19 mouse cellular contexts compared by ENCODE assay signal in the genomic region with DNA sequence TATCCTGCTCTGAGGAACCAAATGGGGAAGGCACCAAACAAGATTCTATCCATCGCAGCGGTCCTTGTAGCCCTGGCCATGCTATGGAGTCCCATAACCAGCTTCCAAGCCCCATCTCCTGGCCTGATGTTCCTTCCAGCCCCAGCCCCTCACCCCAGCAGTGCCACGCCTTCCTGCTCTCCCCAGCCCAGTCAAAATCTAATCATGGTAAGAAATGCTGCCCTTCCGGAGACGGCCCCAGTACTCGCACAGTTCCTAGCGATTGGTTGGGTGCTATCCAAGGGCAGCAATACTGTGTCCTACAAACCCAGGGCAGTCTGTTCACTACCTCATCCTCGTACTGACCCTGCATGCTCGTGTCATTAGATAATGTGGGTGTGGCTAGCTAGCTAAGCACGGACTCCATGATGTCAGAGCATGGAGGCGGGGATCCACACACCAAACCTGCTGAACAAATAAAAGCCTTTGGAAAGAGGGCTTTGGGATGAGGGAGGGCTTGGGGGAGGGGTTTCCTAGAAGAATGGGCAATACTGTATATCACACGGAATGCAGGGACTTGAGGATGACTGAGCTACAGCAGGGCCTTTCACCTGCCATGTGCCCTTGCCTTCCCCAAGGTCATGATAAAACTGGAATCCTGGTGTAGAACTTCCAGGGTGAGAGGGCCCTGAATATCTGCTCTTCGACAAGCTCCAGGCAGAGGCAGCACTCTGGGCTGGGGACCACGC.
DNase-seq lines count a peak whose midpoint lies in the region; ATAC-seq and TF ChIP-seq lines count a peak whose summit lies in the region.
"Had no signal": no experiment of that assay in that cellular context is flagged by ENCODE, and none has a peak within 500 bp of the region (broad histone marks: within the 10 kb centered on the region; RNA-seq: fewer than 3 reads in every experiment).

No protein-coding gene starts in this region.

- intact Hi-C loops in heart, postnatal 10 days (cut with DNase I), result no loop called here

- H3K9me3 ChIP-seq in forebrain, embryonic 10.5 days, result no peaks in the 10 kb centered on the region
- H3K9me3 ChIP-seq in forebrain, embryonic 16.5 days (ENCODE audit: control insufficient read depth, low read length), result no peaks in the 10 kb centered on the region
- no peaks in the 10 kb centered on the region for H3K9me3 ChIP-seq in lung, postnatal 0 days (ENCODE audit: low read length)
- H3K9me3 ChIP-seq in stomach, embryonic 15.5 days, result no peaks in the 10 kb centered on the region
- no peaks in the 10 kb centered on the region for H3K9me3 ChIP-seq in midbrain, embryonic 13.5 days
- H3K9me3 ChIP-seq: G1E; hindbrain, embryonic 15.5 days; midbrain, embryonic 12.5 days; neural tube, embryonic 13.5 days had no signal

- 79% methylated on average over 14 of the region's 14 CpGs for WGBS in forebrain, embryonic 10.5 days
- 64% methylated on average over 14 of the region's 14 CpGs for WGBS in forebrain, embryonic 16.5 days
- WGBS in lung, postnatal 0 days, result 55% methylated on average over 14 of the region's 14 CpGs
- 59% methylated on average over 14 of the region's 14 CpGs for WGBS in stomach, embryonic 15.5 days
- WGBS in midbrain, embryonic 13.5 days, result 87% methylated on average over 14 of the region's 14 CpGs

- no peak for DNase-seq in forebrain, embryonic 10.5 days (ENCODE audit: extremely low spot score, low spot score)
- no peak for DNase-seq in lung, postnatal 0 days (ENCODE audit: low spot score)
- no peak for DNase-seq in lung, adult 18-20 months
- DNase-seq in heart, postnatal 10 days, result peak; percentile 36 to 56
- DNase-seq in urinary bladder, postnatal 14 days (ENCODE audit: low spot score), result no peak
- DNase-seq: adrenal gland, postnatal 14 days; B cell, adult 2 months; gastrocnemius, postnatal 36 days; kidney, postnatal 10 days; layer of hippocampus, postnatal 36 days; right cerebral cortex, adult 18-20 months had no signal

- no peak overlapping the region for H3K4me2 ChIP-seq in forebrain, embryonic 16.5 days (ENCODE audit: low read length)
- no peak overlapping the region for H3K4me2 ChIP-seq in lung, postnatal 0 days (replicated peaks; ENCODE audit: low read depth, low read length)
- H3K4me2 ChIP-seq in stomach, embryonic 15.5 days, result no peak overlapping the region
- H3K4me2 ChIP-seq in midbrain, embryonic 13.5 days (replicated peaks), result no peak overlapping the region
- H3K4me2 ChIP-seq: hindbrain, embryonic 15.5 days; midbrain, embryonic 12.5 days; neural tube, embryonic 13.5 days had no signal

- ATAC-seq in forebrain, embryonic 16.5 days, result no peak
- ATAC-seq in lung, postnatal 0 days, result peak; percentile 26; the same call in 1 of the 2 replicates
- peak; percentile 60 for ATAC-seq in stomach, embryonic 15.5 days (ENCODE audit: insufficient read depth, low FRiP score, low read depth)
- ATAC-seq in midbrain, embryonic 13.5 days, result no peak

- no peaks in the 10 kb centered on the region for H3K36me3 ChIP-seq in forebrain, embryonic 10.5 days (replicated peaks)
- no peaks in the 10 kb centered on the region for H3K36me3 ChIP-seq in forebrain, embryonic 16.5 days (ENCODE audit: control insufficient read depth, insufficient read depth)
- H3K36me3 ChIP-seq in lung, postnatal 0 days (ENCODE audit: insufficient read depth, low read length), result no peaks in the 10 kb centered on the region
- H3K36me3 ChIP-seq in stomach, embryonic 15.5 days, result no peaks in the 10 kb centered on the region
- H3K36me3 ChIP-seq in midbrain, embryonic 13.5 days, result no peaks in the 10 kb centered on the region
- H3K36me3 ChIP-seq: G1E; hindbrain, embryonic 15.5 days; midbrain, embryonic 12.5 days; neural tube, embryonic 13.5 days had no signal

- TF ChIP-seq CTCF in lung, postnatal 0 days (IDR thresholded peaks at IDR 0.05), result no peak

- H3K9ac ChIP-seq in forebrain, embryonic 16.5 days (replicated peaks; ENCODE audit: low read depth, low read length), result no peak overlapping the region
- H3K9ac ChIP-seq in lung, postnatal 0 days (replicated peaks; ENCODE audit: low read depth), result no peak overlapping the region
- H3K9ac ChIP-seq in stomach, embryonic 15.5 days, result no peak overlapping the region
- H3K9ac ChIP-seq in midbrain, embryonic 13.5 days (replicated peaks), result no peak overlapping the region
- H3K9ac ChIP-seq: hindbrain, embryonic 15.5 days; liver, embryonic 14.5 days; midbrain, embryonic 12.5 days; neural tube, embryonic 13.5 days had no signal

- H3K4me3 ChIP-seq in forebrain, embryonic 10.5 days, result no peak overlapping the region
- no peak overlapping the region for H3K4me3 ChIP-seq in forebrain, embryonic 16.5 days (replicated peaks; ENCODE audit: low read length)
- H3K4me3 ChIP-seq in lung, postnatal 0 days (ENCODE audit: low read depth, low read length), result no peak overlapping the region
- H3K4me3 ChIP-seq in stomach, embryonic 15.5 days (replicated peaks), result no peak overlapping the region
- H3K4me3 ChIP-seq in midbrain, embryonic 13.5 days (replicated peaks), result no peak overlapping the region
- H3K4me3 ChIP-seq: hindbrain, embryonic 15.5 days; midbrain, embryonic 12.5 days; neural tube, embryonic 13.5 days had no signal

- 0 out of 2 replicates have a peak overlapping the region, but pooled peaks have one; percentile 22 for H3K27ac ChIP-seq in forebrain, embryonic 10.5 days
- H3K27ac ChIP-seq in forebrain, embryonic 16.5 days (ENCODE audit: low read length), result no peak overlapping the region
- H3K27ac ChIP-seq in lung, postnatal 0 days (ENCODE audit: low read length), result no peak overlapping the region
- no peak overlapping the region for H3K27ac ChIP-seq in stomach, embryonic 15.5 days
- no peak overlapping the region for H3K27ac ChIP-seq in midbrain, embryonic 13.5 days
- H3K27ac ChIP-seq: hindbrain, embryonic 15.5 days; liver, embryonic 14.5 days; midbrain, embryonic 12.5 days; neural tube, embryonic 13.5 days had no signal

- peaks cover 6% of the 10 kb centered on the region; the same call in 1 of the 2 replicates for H3K27me3 ChIP-seq in forebrain, embryonic 10.5 days (ENCODE audit: poor library complexity, severe bottlenecking)
- H3K27me3 ChIP-seq in forebrain, embryonic 16.5 days (replicated peaks; ENCODE audit: control insufficient read depth, insufficient read depth, low read length), result no peaks in the 10 kb centered on the region
- H3K27me3 ChIP-seq in lung, postnatal 0 days (replicated peaks; ENCODE audit: insufficient read depth, low read length), result no peaks in the 10 kb centered on the region
- H3K27me3 ChIP-seq in stomach, embryonic 15.5 days (replicated peaks), result no peaks in the 10 kb centered on the region
- H3K27me3 ChIP-seq in midbrain, embryonic 13.5 days, result peaks cover 3% of the 10 kb centered on the region; the same call in 1 of the 2 replicates
- H3K27me3 ChIP-seq: hindbrain, embryonic 15.5 days; midbrain, embryonic 12.5 days; neural tube, embryonic 13.5 days had no signal

- TF ChIP-seq EP300 in lung, postnatal 0 days (IDR thresholded peaks at IDR 0.05), result no peak

- peaks cover 35% of the 10 kb centered on the region for H3K4me1 ChIP-seq in forebrain, embryonic 10.5 days
- peaks cover 5% of the 10 kb centered on the region for H3K4me1 ChIP-seq in forebrain, embryonic 16.5 days (replicated peaks; ENCODE audit: control insufficient read depth, insufficient read depth, low read length)
- H3K4me1 ChIP-seq in lung, postnatal 0 days (ENCODE audit: insufficient read depth, low read depth, low read length), result no peaks in the 10 kb centered on the region
- H3K4me1 ChIP-seq in stomach, embryonic 15.5 days, result no peaks in the 10 kb centered on the region
- H3K4me1 ChIP-seq in midbrain, embryonic 13.5 days (replicated peaks), result peaks cover 8% of the 10 kb centered on the region; the same call in 1 of the 2 replicates

Comparison
In these comparisons a context has a peak if more than half of its experiments do, and no peak if none do; other contexts are left out.
1. DNase-seq: peak in heart, postnatal 10 days (2 of 2); none in forebrain, embryonic 10.5 days (single experiment), lung, postnatal 0 days (single experiment), lung, adult 18-20 months (0 of 2) and urinary bladder, postnatal 14 days (single experiment).
2. ATAC-seq: peak in lung, postnatal 0 days (single experiment) and stomach, embryonic 15.5 days (single experiment); none in forebrain, embryonic 16.5 days (single experiment) and midbrain, embryonic 13.5 days (single experiment).